Mouse (Mus musculus): ENCODE results near the gene Tex19.1.

Tex19.1 gene

GRCm38 (mm10) chr11:121112091-121112775 lies 33.7 kb upstream of the Tex19.1 start:
- TF ChIP-seq NANOG (IDR thresholded peaks at IDR 0.05; ENCODE audit: borderline replicate concordance, low read length) (no peak), POU5F1 (IDR thresholded peaks at IDR 0.05; ENCODE audit: borderline replicate concordance, low read length) (no peak), CTCF (conservative IDR thresholded peaks at IDR 0.05; ENCODE audit: low read length) (no peak)
- Histone ChIP-seq H3K9me3 (ENCODE audit: low read length) (no peaks in the 10 kb centered on the region), H3K4me1 (replicated peaks; ENCODE audit: low read depth, low read length) (no peaks in the 10 kb centered on the region)

GRCm38 (mm10) chr11:121118106-121118505 lies 27.8 kb upstream of the Tex19.1 start:
- TF ChIP-seq CTCF (conservative IDR thresholded peaks at IDR 0.05; ENCODE audit: low read length) = no peak
- no peak for TF ChIP-seq POU5F1 (IDR thresholded peaks at IDR 0.05; ENCODE audit: borderline replicate concordance, low read length)
- no peak for TF ChIP-seq NANOG (IDR thresholded peaks at IDR 0.05; ENCODE audit: borderline replicate concordance, low read length)
- Histone ChIP-seq H3K36me3 (ENCODE audit: insufficient read depth, low read length) (no peaks in the 10 kb centered on the region), H3K4me1 (replicated peaks; ENCODE audit: low read depth, low read length) (peaks cover 3% of the 10 kb centered on the region; the same call in 1 of the 2 replicates), H3K27me3 (ENCODE audit: insufficient read depth, low read length) (peaks cover 24% of the 10 kb centered on the region), H3K4me3 (replicated peaks; ENCODE audit: low read length) (no peak overlapping the region), H3K9me3 (ENCODE audit: low read length) (0 out of 2 replicates have a peak, but pooled peaks cover 3% of the 10 kb centered on the region)

More at GRCm38 (mm10) chr11:121112091-121112775, 33.7 kb upstream of the Tex19.1 start:
- Histone ChIP-seq H3K36me3 (ENCODE audit: insufficient read depth, low read length) (no peaks in the 10 kb centered on the region), H3K4me3 (replicated peaks; ENCODE audit: low read length) (no peak overlapping the region), H3K27me3 (ENCODE audit: insufficient read depth, low read length) (peaks cover 15% of the 10 kb centered on the region)

GRCm38 (mm10) chr11:121118577-121118976 lies 27.4 kb upstream of the Tex19.1 start, which contains the start of gene Tex19.2:
Tex19.2 (minus strand) TSS chr11:121118677.
- H3K36me3 ChIP-seq (ENCODE audit: insufficient read depth, low read length) = no peaks in the 10 kb centered on the region
- peaks cover 3% of the 10 kb centered on the region; the same call in 1 of the 2 replicates for H3K4me1 ChIP-seq (replicated peaks; ENCODE audit: low read depth, low read length)
- no peak for TF ChIP-seq NANOG (IDR thresholded peaks at IDR 0.05; ENCODE audit: borderline replicate concordance, low read length)
- TF ChIP-seq CTCF (conservative IDR thresholded peaks at IDR 0.05; ENCODE audit: low read length) = no peak
- no peak for TF ChIP-seq POU5F1 (IDR thresholded peaks at IDR 0.05; ENCODE audit: borderline replicate concordance, low read length)
- no peak within 1 kb of the TSS for H3K4me3 ChIP-seq (replicated peaks; ENCODE audit: low read length)
- H3K9me3 ChIP-seq (ENCODE audit: low read length) = 0 out of 2 replicates have a peak, but pooled peaks cover 3% of the 10 kb centered on the region
- H3K27me3 ChIP-seq (ENCODE audit: insufficient read depth, low read length) = peaks cover 24% of the 10 kb centered on the region

DNA sequence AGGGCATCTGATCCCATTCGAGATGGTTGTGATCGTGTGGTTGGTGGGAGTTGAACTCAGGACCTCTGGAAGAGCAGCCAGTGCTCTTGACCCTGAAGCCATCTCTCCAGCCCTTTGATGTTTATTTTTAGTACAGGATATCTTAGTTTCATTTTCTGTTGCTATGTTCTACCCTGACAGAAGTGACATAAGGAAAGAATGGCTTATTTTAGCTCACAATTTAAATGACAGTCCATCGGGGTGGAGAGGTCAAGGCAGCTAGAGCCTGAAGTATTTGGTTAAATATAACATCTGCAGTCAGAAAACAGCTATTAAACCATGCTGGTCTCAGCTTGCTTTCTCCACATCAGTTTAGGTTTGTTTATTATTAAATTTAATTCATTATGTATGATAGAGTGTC lies 24.8 kb upstream of the Tex19.1 start:
- Histone ChIP-seq H3K27me3 (ENCODE audit: insufficient read depth, low read length) (peaks cover 24% of the 10 kb centered on the region), H3K4me1 (replicated peaks; ENCODE audit: low read depth, low read length) (peaks cover 3% of the 10 kb centered on the region; the same call in 1 of the 2 replicates), H3K4me3 (replicated peaks; ENCODE audit: low read length) (no peak overlapping the region), H3K36me3 (ENCODE audit: insufficient read depth, low read length) (no peaks in the 10 kb centered on the region), H3K9me3 (ENCODE audit: low read length) (0 out of 2 replicates have a peak, but pooled peaks cover 3% of the 10 kb centered on the region)
- TF ChIP-seq POU5F1 (IDR thresholded peaks at IDR 0.05; ENCODE audit: borderline replicate concordance, low read length) (no peak), NANOG (IDR thresholded peaks at IDR 0.05; ENCODE audit: borderline replicate concordance, low read length) (no peak), CTCF (conservative IDR thresholded peaks at IDR 0.05; ENCODE audit: low read length) (no peak)

DNA sequence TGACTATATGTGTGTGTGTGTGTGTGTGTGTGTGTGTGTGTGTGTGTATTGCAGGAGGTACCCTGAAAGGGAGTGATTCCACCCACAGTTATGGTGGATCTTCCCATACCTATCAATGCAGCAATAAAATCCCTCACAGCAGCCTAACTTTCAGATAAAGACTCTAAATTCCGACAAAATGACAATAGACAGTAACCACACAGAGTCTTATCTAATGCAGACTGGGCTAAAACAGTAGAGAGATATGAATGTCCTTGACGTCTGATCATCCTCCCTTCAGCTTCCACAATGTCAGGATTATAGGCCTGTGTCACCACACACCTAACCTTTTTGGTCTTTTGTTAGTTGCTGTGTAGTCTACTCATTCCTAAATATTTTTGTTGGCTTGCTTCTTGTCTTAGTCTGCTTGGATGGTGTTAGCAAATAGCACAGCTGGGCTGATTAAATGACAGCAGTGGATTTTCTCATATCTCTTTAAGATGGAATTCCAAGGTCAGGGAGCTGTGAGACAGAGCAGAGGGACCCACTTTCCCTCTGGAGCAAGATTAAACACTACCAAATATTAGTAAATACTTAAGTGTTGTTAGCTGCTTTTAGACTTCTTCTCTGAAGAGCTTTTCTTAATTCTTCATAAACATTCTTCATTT lies 23.8 kb upstream of the Tex19.1 start:
- Histone ChIP-seq H3K4me3 (replicated peaks; ENCODE audit: low read length) (no peak overlapping the region), H3K36me3 (ENCODE audit: insufficient read depth, low read length) (no peaks in the 10 kb centered on the region)
- TF ChIP-seq CTCF (conservative IDR thresholded peaks at IDR 0.05; ENCODE audit: low read length) (no peak), POU5F1 (IDR thresholded peaks at IDR 0.05; ENCODE audit: borderline replicate concordance, low read length) (no peak), NANOG (IDR thresholded peaks at IDR 0.05; ENCODE audit: borderline replicate concordance, low read length) (no peak)

DNA sequence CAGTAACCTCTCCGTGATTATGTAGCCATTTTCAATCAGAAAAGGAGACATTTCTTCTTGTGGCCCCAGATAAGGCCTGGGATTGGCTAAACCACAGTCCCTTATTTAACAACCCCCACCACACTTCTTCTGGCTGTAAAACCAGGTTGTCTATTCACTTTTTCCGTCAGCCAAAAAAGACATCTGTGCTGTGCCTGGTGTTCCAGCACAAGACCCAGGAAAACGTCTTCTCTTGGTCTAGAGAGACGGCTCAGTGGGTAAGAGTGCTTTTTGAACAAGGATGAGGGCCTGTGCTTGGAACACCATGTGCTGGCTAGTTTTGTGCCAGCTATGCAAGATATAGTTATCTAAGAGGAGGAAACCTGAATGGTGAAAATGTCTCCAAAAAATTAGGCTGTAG lies 22.5 kb upstream of the Tex19.1 start:
- Histone ChIP-seq H3K36me3 (ENCODE audit: insufficient read depth, low read length) (no peaks in the 10 kb centered on the region), H3K27me3 (ENCODE audit: insufficient read depth, low read length) (peaks cover 3% of the 10 kb centered on the region; the same call in 1 of the 2 replicates), H3K9me3 (ENCODE audit: low read length) (no peaks in the 10 kb centered on the region), H3K4me3 (replicated peaks; ENCODE audit: low read length) (no peak overlapping the region), H3K4me1 (replicated peaks; ENCODE audit: low read depth, low read length) (0 out of 2 replicates have a peak, but pooled peaks cover 3% of the 10 kb centered on the region)
- TF ChIP-seq CTCF (conservative IDR thresholded peaks at IDR 0.05; ENCODE audit: low read length) (no peak), POU5F1 (IDR thresholded peaks at IDR 0.05; ENCODE audit: borderline replicate concordance, low read length) (no peak), NANOG (IDR thresholded peaks at IDR 0.05; ENCODE audit: borderline replicate concordance, low read length) (no peak)

More for the DNA sequence above, 23.8 kb upstream of the Tex19.1 start:
- H3K4me1 ChIP-seq (replicated peaks; ENCODE audit: low read depth, low read length) = peaks cover 3% of the 10 kb centered on the region; the same call in 1 of the 2 replicates
- H3K27me3 ChIP-seq (ENCODE audit: insufficient read depth, low read length) = peaks cover 15% of the 10 kb centered on the region
- 0 out of 2 replicates have a peak, but pooled peaks cover 3% of the 10 kb centered on the region for H3K9me3 ChIP-seq (ENCODE audit: low read length)

DNA sequence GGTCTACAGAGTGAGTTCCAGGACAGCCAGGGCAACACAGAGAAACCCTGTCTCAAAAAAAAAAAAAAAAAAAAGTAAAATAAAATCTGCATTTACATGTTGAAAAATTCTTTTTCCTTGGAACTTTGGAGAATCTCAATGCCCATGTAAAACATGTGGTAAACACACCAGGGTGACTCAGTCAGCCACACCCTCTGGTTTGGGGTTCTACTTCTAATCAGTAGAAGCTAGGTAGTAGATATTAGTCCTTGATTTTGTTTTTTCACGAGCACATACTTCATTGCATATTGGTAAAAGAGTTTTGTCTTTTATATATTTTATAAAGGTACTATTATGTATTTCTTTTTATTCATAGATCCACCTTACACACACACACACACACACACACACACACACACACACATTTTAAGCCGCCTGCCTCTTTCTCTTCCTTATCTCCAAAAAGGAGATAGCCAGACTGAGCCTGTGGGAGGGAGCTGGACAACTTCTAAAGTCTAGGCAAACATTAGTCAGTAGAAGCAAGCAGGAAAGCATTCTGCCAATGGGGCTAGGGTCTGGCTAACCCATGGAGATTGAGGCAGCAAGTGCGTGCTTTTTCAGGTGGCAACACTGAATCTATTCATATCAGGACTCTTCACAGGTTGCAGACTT lies 20.3 kb upstream of the Tex19.1 start:
- no peak for TF ChIP-seq NANOG (IDR thresholded peaks at IDR 0.05; ENCODE audit: borderline replicate concordance, low read length)
- TF ChIP-seq POU5F1 (IDR thresholded peaks at IDR 0.05; ENCODE audit: borderline replicate concordance, low read length) = no peak
- no peak for TF ChIP-seq CTCF (conservative IDR thresholded peaks at IDR 0.05; ENCODE audit: low read length)
- H3K4me3 ChIP-seq (replicated peaks; ENCODE audit: low read length) = no peak overlapping the region
- H3K27me3 ChIP-seq (ENCODE audit: insufficient read depth, low read length) = no peaks in the 10 kb centered on the region; the same call in 1 of the 2 replicates
- no peaks in the 10 kb centered on the region for H3K36me3 ChIP-seq (ENCODE audit: insufficient read depth, low read length)
- H3K9me3 ChIP-seq (ENCODE audit: low read length) = no peaks in the 10 kb centered on the region
- H3K4me1 ChIP-seq (replicated peaks; ENCODE audit: low read depth, low read length) = no peaks in the 10 kb centered on the region

DNA sequence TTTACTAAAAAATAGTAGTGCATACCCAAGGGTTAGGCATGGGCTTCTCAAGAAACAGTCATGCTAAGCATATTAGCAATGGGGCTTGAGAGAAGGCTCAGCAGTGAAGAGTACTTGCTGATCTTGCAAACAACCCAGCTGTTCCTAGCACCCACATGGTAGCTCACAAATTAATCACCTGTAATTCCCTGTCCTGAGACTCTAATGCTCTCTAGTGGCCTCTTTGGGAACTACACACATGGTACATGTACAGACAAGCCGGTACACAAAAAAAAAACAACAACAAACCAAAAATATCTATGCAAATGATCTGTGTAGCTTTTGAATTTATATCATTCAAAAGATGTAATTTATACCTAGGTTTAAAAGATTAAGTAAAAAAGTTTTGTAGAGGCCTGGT lies 19.5 kb upstream of the Tex19.1 start:
- H3K27me3 ChIP-seq (ENCODE audit: insufficient read depth, low read length) = no peaks in the 10 kb centered on the region; the same call in 1 of the 2 replicates
- H3K4me3 ChIP-seq (replicated peaks; ENCODE audit: low read length) = no peak overlapping the region
- H3K9me3 ChIP-seq (ENCODE audit: low read length) = no peaks in the 10 kb centered on the region
- TF ChIP-seq CTCF (conservative IDR thresholded peaks at IDR 0.05; ENCODE audit: low read length) (peak; percentile 89), NANOG (IDR thresholded peaks at IDR 0.05; ENCODE audit: borderline replicate concordance, low read length) (no peak)
- no peaks in the 10 kb centered on the region for H3K4me1 ChIP-seq (replicated peaks; ENCODE audit: low read depth, low read length)
- no peaks in the 10 kb centered on the region for H3K36me3 ChIP-seq (ENCODE audit: insufficient read depth, low read length)

All from E14TG2a.4 (cell line).